Mouse (Mus musculus) spleen, adult 2 months (tissue): Measurements from ENCODE around the gene Ptx4.

Experiments
- CTCF ChIP-seq: fragments of 200-500 bp; IDR thresholded peaks from 2 replicates; pipeline ENCODE4 v1.5.1; 2011; ENCODE audit warnings: mild to moderate bottlenecking, inconsistent platforms; ENCODE audit not compliant: insufficient read depth, insufficient read length, insufficient replicate concordance; ENCODE audit errors: extremely low read depth
- POLR2A ChIP-seq: fragments of 200-500 bp; IDR thresholded peaks from 2 replicates; pipeline ENCODE4 v1.6.1; 2011; ENCODE audit warnings: low read depth, low read length, inconsistent platforms

DNA sequence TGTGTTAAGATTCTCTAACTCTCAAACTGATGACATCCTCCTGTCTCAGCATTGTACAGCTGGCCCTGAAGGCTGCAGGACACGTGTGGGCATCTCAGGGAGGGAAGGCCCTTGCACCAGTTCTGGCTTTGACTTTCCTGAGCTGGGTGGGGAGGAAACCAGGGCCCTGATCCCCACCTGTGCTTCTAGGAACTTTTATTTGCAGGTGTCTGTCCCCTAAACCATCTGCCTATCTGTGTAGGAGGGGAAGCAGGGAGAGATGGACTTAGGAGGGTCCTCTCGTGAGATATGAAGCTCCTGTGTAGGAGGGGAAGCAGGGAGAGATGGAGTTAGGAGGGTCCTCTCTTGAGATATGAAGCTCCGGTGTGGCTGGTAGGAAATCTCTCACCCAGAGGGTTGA lies 37.7 kb upstream of the Ptx4 start:
- no peak for TF ChIP-seq POLR2A
- no peak for TF ChIP-seq CTCF
